Mouse (Mus musculus): ENCODE data around the gene Mfsd14a. TPM values are rescaled to one million over a fixed set of nuclear protein-coding genes. Genes with fewer than 3 reads are reported as not detected.

Gene Mfsd14a
- polyA plus RNA-seq, 1 experiment from 2014 or later, result 102 TPM

Other genes with a start within 250 kb of the Mfsd14a start
- gene Cdc14a, start 238.6 kb downstream of the Mfsd14a start, polyA plus RNA-seq (2014; fragmentation: Nextera tagmentation; extraction: Ambion mirVana), result 15.4 and 15.7 TPM in 2 replicates
- gene Rtca, start 154.5 kb downstream of the Mfsd14a start, polyA plus RNA-seq (2014; fragmentation: Nextera tagmentation; extraction: Ambion mirVana), result 73.9 and 75.4 TPM in 2 replicates
- 16.7 and 18.8 TPM in 2 replicates for gene Dbt, start 149.6 kb downstream of the Mfsd14a start, polyA plus RNA-seq (2014; fragmentation: Nextera tagmentation; extraction: Ambion mirVana)
- gene Lrrc39, start 99.7 kb downstream of the Mfsd14a start, polyA plus RNA-seq (2014; fragmentation: Nextera tagmentation; extraction: Ambion mirVana), result 0.80 and 1.1 TPM in 2 replicates
- gene Sass6, start 67.7 kb downstream of the Mfsd14a start, polyA plus RNA-seq (2014; fragmentation: Nextera tagmentation; extraction: Ambion mirVana), result 25.5 and 27.9 TPM in 2 replicates
- gene Trmt13, start 48.1 kb downstream of the Mfsd14a start, polyA plus RNA-seq (2014; fragmentation: Nextera tagmentation; extraction: Ambion mirVana), result 33.5 and 36.6 TPM in 2 replicates
- gene Gm43191, start 18.6 kb upstream of the Mfsd14a start, polyA plus RNA-seq (2014; fragmentation: Nextera tagmentation; extraction: Ambion mirVana), result not detected in 2 replicates
- 22.4 and 26.7 TPM in 2 replicates for gene Slc35a3, start 50.2 kb upstream of the Mfsd14a start, polyA plus RNA-seq (2014; fragmentation: Nextera tagmentation; extraction: Ambion mirVana)
- 18.8 and 19.6 TPM in 2 replicates for gene Agl, start 145.5 kb upstream of the Mfsd14a start, polyA plus RNA-seq (2014; fragmentation: Nextera tagmentation; extraction: Ambion mirVana)
- gene Frrs1, start 196.8 kb upstream of the Mfsd14a start, polyA plus RNA-seq (2014; fragmentation: Nextera tagmentation; extraction: Ambion mirVana), result 38.5 and 39.8 TPM in 2 replicates

All from stomach, embryonic 14.5 days (tissue).